Mouse (Mus musculus) megakaryocyte, embryonic 14.5 days (primary cell): ENCODE data around the gene Nfib.

ENCODE experiments used
- FLI1 ChIP-seq: IDR thresholded peaks from 2 replicates; pipeline ENCODE4 v1.6.1; 2012; ENCODE audit warnings: low read length, inconsistent platforms, mixed read lengths
- GATA1 ChIP-seq: IDR thresholded peaks from 3 replicates; pipeline ENCODE4 v1.6.1; 2012; ENCODE audit warnings: mixed read lengths, low read length, inconsistent platforms, borderline replicate concordance

GRCm38 (mm10) chr4:82504015-82504283, 201.6 kb downstream of the Nfib start:
- no peak for TF ChIP-seq GATA1
- TF ChIP-seq FLI1 = no peak
